Mouse (Mus musculus) adrenal gland, postnatal 25 days (tissue): Measurements from ENCODE around the gene Gm20806. TPM values are rescaled to one million over a fixed set of nuclear protein-coding genes. Genes with fewer than 3 reads are reported as not detected.
"Not testable (repeated sequence)": the region's sequence is repeated elsewhere in the genome, so short reads cannot be mapped to it uniquely, and the experiment has no call there.

Experiments
- DNase-seq: peaks from one replicate; pipeline ENCODE4 v3.0.0; 2021; ENCODE audit warnings: mixed read lengths
- long read RNA-seq: library from polyadenylated mRNA; stranded (forward); transcript quantifications from one replicate; pipeline ENCODE4 v2.0.0, GENCODE M21; 2021
- total RNA-seq: library from RNA; stranded (reverse); gene quantifications from 2 replicates; pipeline ENCODE4 v1.2.3, GENCODE M21; 2021

Gm20806 gene
- total RNA-seq: not detected in 2 replicates
- long read RNA-seq: 0 reads

DNA sequence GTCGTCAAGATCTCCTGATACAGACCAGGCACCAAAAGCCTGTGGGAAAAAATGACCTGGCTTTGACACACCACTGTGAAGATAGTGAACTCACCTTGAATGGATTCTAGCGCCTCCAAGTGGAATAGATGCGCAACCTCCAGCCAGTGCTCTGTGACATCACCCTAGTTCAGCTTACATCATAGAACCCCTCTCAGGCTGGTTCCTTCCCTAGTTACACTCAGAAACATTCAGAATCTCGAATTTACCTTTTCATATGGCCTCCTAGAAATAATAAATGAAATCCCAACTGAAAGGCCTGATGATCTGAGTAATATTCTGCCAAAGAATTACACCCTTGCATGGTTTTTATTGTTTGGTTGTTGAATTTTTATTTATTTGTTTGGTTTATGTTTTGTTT is at the start of gene Gm20806:
Gene Gm20806 (minus strand): TSS at position 101 of the 400 bp plus-strand sequence.
- not testable (repeated sequence) for DNase-seq
